Mouse (Mus musculus) layer of hippocampus, postnatal 36 days (tissue): Measurements from ENCODE around the gene Esp4. TPM values are rescaled to one million over a fixed set of nuclear protein-coding genes. Genes with fewer than 3 reads are reported as not detected.
"Not testable (repeated sequence)": the region's sequence is repeated elsewhere in the genome, so short reads cannot be mapped to it uniquely, and the experiment has no call there.

Experiments
- DNase-seq, 2 experiments: peaks; one replicate each; pipeline ENCODE4 v3.0.0; 2022
- total RNA-seq, 2 experiments: library from RNA; stranded (reverse); gene quantifications; 2 replicates each; pipeline ENCODE4 v1.2.3; 2021

Gene Esp4
- total RNA-seq, result not detected

DNA sequence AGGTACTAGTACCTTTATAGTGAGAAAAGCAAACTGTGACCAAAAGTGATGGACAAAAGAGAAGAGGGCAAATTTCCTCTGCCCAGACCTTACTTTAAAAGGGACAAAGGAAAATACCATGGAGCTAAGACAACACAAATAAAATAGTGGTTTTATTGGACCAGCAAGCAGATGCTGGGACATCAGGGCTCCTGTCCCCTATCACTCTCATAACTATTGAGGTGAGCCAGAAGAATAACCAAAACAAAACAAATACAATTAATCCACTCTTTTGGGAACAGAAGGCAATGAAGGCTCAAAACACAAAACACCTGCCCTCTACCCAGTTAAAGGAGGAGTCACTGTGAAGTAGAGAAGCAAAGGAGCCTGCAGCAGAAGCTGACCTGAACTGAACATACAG lies at the start of gene Esp4:
Gene Esp4 (plus strand): TSS at position 301 of the 400 bp plus-strand sequence.
- no peak for DNase-seq

- DNase-seq, result no peak
Observed at GRCm38 (mm10) chr17:40553470-40553869, 44.9 kb upstream of the Esp4 start.

- no peak for DNase-seq
Observed at GRCm38 (mm10) chr17:40561207-40561606, 37.2 kb upstream of the Esp4 start, which contains the start of gene Esp6. Gene Esp6, plus strand, starts transcription at chr17:40561507.

DNA sequence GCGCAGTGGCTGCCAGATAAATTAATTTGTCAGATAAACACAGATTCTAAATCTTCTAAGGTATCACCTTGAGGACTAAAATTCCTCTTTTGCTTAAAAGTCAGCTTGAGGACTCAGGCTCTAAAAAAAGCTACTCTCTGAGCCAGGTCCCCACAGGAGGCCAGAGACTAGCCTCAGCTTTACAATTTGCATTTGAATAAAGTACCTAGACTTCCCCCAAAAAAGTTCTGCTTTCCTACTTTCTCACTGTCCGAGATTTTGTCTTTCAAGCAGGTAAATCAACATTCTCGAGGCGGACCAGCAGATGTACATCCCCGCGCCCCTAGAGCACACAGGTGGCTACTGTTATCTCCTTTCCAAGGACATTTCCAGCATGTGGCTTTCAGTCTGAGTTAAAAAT lies 14.5 kb upstream of the Esp4 start:
- not testable (repeated sequence) for DNase-seq

DNA sequence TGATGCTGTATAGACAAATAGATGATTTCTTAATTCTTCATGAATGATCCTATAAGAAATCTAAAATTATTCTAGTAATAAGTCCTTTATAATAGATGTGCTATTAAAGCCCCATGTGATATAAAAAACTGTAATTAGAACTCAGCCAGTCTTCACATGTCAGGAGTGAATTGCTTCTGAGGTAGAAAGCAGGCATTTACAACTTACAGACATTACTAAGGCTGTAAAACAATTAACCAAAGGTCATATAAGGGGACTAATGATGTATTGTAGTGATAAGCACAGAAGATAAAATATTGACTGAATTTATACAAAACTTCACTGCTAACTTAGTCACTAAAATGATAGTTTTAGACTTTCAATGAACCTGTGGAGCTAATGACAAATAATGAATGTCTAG lies 7.1 kb upstream of the Esp4 start:
- no peak for DNase-seq

DNA sequence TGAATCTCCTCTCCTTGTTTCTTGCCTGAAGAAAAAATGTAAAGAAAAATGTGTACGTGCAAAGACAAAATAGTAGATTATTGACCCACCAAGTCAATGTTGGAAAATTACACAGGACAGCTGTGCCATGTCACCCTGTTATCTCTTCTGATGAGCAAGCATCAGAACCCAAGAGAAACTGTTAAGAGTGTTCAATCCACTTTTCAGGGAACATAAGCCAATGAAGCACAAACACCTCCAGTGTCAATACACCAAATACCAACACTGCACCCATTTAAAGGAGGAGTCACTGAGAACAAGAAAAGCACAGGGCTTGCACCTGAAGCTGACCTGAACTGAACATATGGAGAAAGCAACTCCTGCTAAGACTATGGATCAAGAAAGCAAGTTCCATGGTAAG lies 33.4 kb downstream of the Esp4 start, which contains the start of gene Esp3:
Gene Esp3 (plus strand): TSS at position 301 of the 400 bp plus-strand sequence.
- not testable (repeated sequence) for DNase-seq

Other genes with a start within 250 kb of the Esp4 start
- not detected for gene Esp8, start 78.6 kb upstream of the Esp4 start, total RNA-seq
- not detected for gene Esp6, start 37.1 kb upstream of the Esp4 start, total RNA-seq
- not detected for gene Esp3, start 33.5 kb downstream of the Esp4 start, total RNA-seq
- gene Esp1, start 128.5 kb downstream of the Esp4 start, total RNA-seq, result not detected
- not detected for gene Crisp2, start 208.4 kb downstream of the Esp4 start, total RNA-seq
- gene Rhag, start 212.5 kb downstream of the Esp4 start, total RNA-seq, result not detected